Mouse (Mus musculus) ovary, postnatal 14 days (tissue): ENCODE measurements around the gene Zbtb5.
"Not testable (repeated sequence)": the region's sequence is repeated elsewhere in the genome, so short reads cannot be mapped to it uniquely, and the experiment has no call there.

Experiments
- DNase-seq: peaks from one replicate; pipeline ENCODE4 v3.0.0; 2022; ENCODE audit warnings: low spot score

Zbtb5 gene

GRCm38 (mm10) chr4:44970612-44971110 is 41.6 kb downstream of the Zbtb5 start:
- no peak for DNase-seq

GRCm38 (mm10) chr4:44970056-44970455 is 42.2 kb downstream of the Zbtb5 start:
- DNase-seq, result no peak

- no peak for DNase-seq
These were observed 44.8 kb downstream of the Zbtb5 start for GRCm38 (mm10) chr4:44967402-44967801.

- no peak for DNase-seq
These were observed 46.5 kb downstream of the Zbtb5 start for GRCm38 (mm10) chr4:44965736-44966135.

GRCm38 (mm10) chr4:44965175-44965574 is 47.0 kb downstream of the Zbtb5 start:
- no peak for DNase-seq

- no peak for DNase-seq
These were observed 49.1 kb downstream of the Zbtb5 start for GRCm38 (mm10) chr4:44963156-44963555.

- no peak for DNase-seq
These were observed 53.0 kb downstream of the Zbtb5 start for GRCm38 (mm10) chr4:44959220-44959619.

- DNase-seq, result no peak
These were observed 53.4 kb downstream of the Zbtb5 start for GRCm38 (mm10) chr4:44958776-44959175.

GRCm38 (mm10) chr4:44953041-44953440 is 59.2 kb downstream of the Zbtb5 start:
- DNase-seq, result no peak

- no peak for DNase-seq
These were observed 63.9 kb downstream of the Zbtb5 start for GRCm38 (mm10) chr4:44948314-44948713.

- DNase-seq, result no peak
These were observed 64.7 kb downstream of the Zbtb5 start for GRCm38 (mm10) chr4:44947464-44947863.

GRCm38 (mm10) chr4:44946126-44946525 is 66.1 kb downstream of the Zbtb5 start:
- not testable (repeated sequence) for DNase-seq

- DNase-seq, result no peak
These were observed 67.7 kb downstream of the Zbtb5 start for GRCm38 (mm10) chr4:44944426-44945075.

- no peak for DNase-seq
These were observed 68.7 kb downstream of the Zbtb5 start for GRCm38 (mm10) chr4:44943480-44943879.

GRCm38 (mm10) chr4:44942237-44942636 is 70.0 kb downstream of the Zbtb5 start:
- no peak for DNase-seq
